Comparison of ENCODE assay signal across 11 mouse cellular contexts in genomic region chr13:63593469-63594050, GRCm38 (mm10). TPM values are rescaled to one million over a fixed set of nuclear protein-coding genes. Genes with fewer than 3 reads are reported as not detected.
DNase-seq lines count a peak whose midpoint lies in the region; ATAC-seq and TF ChIP-seq lines count a peak whose summit lies in the region.
"Had no signal": no experiment of that assay in that cellular context is flagged by ENCODE, and none has a peak within 500 bp of the region (broad histone marks: within the 10 kb centered on the region; RNA-seq: fewer than 3 reads in every experiment).

No protein-coding gene starts in this region.

- DNase-seq in forebrain, embryonic 11.5 days (ENCODE audit: low spot score), result no peak
- no peak for DNase-seq in neural tube, embryonic 10.5 days (ENCODE audit: extremely low spot score, low spot score)
- peak; percentile 49 for DNase-seq in kidney, postnatal 0 days (ENCODE audit: low spot score)
- no peak for DNase-seq in ovary, postnatal 36 days (ENCODE audit: low spot score)
- no peak for DNase-seq in cerebellum, adult 9-11 months
- no peak for DNase-seq in right cerebral cortex, postnatal 10 days (ENCODE audit: low spot score in 2 of 2)
- DNase-seq: cerebellum, adult 11-12 months; gastrocnemius, postnatal 25 days had no signal

- peak; percentile 61; the same call in 1 of the 2 replicates for ATAC-seq in forebrain, embryonic 11.5 days (replicated peaks; ENCODE audit: low FRiP score)
- no peak for ATAC-seq in forebrain, embryonic 16.5 days
- ATAC-seq in neural tube, embryonic 12.5 days (ENCODE audit: low FRiP score, low read depth), result peak; percentile 33; the same call in 1 of the 2 replicates
- ATAC-seq in kidney, postnatal 0 days (replicated peaks; ENCODE audit: low FRiP score, low read depth), result peak; percentile 84

- no peak overlapping the region for H3K4me3 ChIP-seq in forebrain, embryonic 11.5 days (ENCODE audit: low read depth, low read length)
- H3K4me3 ChIP-seq in forebrain, embryonic 16.5 days (replicated peaks; ENCODE audit: low read length), result no peak overlapping the region
- no peak overlapping the region for H3K4me3 ChIP-seq in neural tube, embryonic 12.5 days
- H3K4me3 ChIP-seq in kidney, postnatal 0 days (replicated peaks; ENCODE audit: low read depth, low read length), result no peak overlapping the region
- H3K4me3 ChIP-seq: heart, embryonic 10.5 days had no signal

- no peaks in the 10 kb centered on the region for H3K27me3 ChIP-seq in forebrain, embryonic 11.5 days (ENCODE audit: control insufficient read depth, insufficient read depth, low read length)
- no peaks in the 10 kb centered on the region for H3K27me3 ChIP-seq in forebrain, embryonic 16.5 days (replicated peaks; ENCODE audit: control insufficient read depth, insufficient read depth, low read length)
- H3K27me3 ChIP-seq in neural tube, embryonic 12.5 days (replicated peaks), result no peaks in the 10 kb centered on the region
- no peaks in the 10 kb centered on the region for H3K27me3 ChIP-seq in kidney, postnatal 0 days (ENCODE audit: insufficient read depth, low read length)

- H3K27ac ChIP-seq in forebrain, embryonic 11.5 days (ENCODE audit: low read depth, low read length), result no peak overlapping the region
- H3K27ac ChIP-seq in forebrain, embryonic 16.5 days (ENCODE audit: low read length), result no peak overlapping the region
- no peak overlapping the region for H3K27ac ChIP-seq in neural tube, embryonic 12.5 days
- H3K27ac ChIP-seq in kidney, postnatal 0 days, result no peak overlapping the region
- H3K27ac ChIP-seq: heart, embryonic 10.5 days had no signal

- H3K9ac ChIP-seq in forebrain, embryonic 11.5 days (ENCODE audit: low read length), result 0 out of 2 replicates have a peak overlapping the region, but pooled peaks have one; percentile 4
- H3K9ac ChIP-seq in forebrain, embryonic 16.5 days (replicated peaks; ENCODE audit: low read depth, low read length), result no peak overlapping the region
- H3K9ac ChIP-seq in neural tube, embryonic 12.5 days, result no peak overlapping the region
- H3K9ac ChIP-seq in kidney, postnatal 0 days (ENCODE audit: low read depth, low read length), result no peak overlapping the region

- H3K9me3 ChIP-seq in forebrain, embryonic 11.5 days (ENCODE audit: control insufficient read depth, low read length), result no peaks in the 10 kb centered on the region
- H3K9me3 ChIP-seq in forebrain, embryonic 16.5 days (ENCODE audit: control insufficient read depth, low read length), result no peaks in the 10 kb centered on the region
- H3K9me3 ChIP-seq in neural tube, embryonic 12.5 days, result no peaks in the 10 kb centered on the region
- H3K9me3 ChIP-seq in kidney, postnatal 0 days (replicated peaks; ENCODE audit: low read length), result no peaks in the 10 kb centered on the region
- H3K9me3 ChIP-seq: heart, embryonic 10.5 days had no signal

- no peaks in the 10 kb centered on the region for H3K36me3 ChIP-seq in forebrain, embryonic 11.5 days (ENCODE audit: control insufficient read depth, insufficient read depth, low read length)
- H3K36me3 ChIP-seq in forebrain, embryonic 16.5 days (ENCODE audit: control insufficient read depth, insufficient read depth), result no peaks in the 10 kb centered on the region
- H3K36me3 ChIP-seq in neural tube, embryonic 12.5 days, result no peaks in the 10 kb centered on the region
- no peaks in the 10 kb centered on the region for H3K36me3 ChIP-seq in kidney, postnatal 0 days (ENCODE audit: insufficient read depth, low read length)
- H3K36me3 ChIP-seq: heart, embryonic 10.5 days had no signal

- TF ChIP-seq CTCF in kidney, postnatal 0 days (IDR thresholded peaks at IDR 0.05; ENCODE audit: low read depth), result no peak

- H3K4me2 ChIP-seq in forebrain, embryonic 11.5 days (ENCODE audit: low read depth, low read length, severe bottlenecking), result no peak overlapping the region
- H3K4me2 ChIP-seq in forebrain, embryonic 16.5 days (ENCODE audit: low read length), result no peak overlapping the region
- H3K4me2 ChIP-seq in neural tube, embryonic 12.5 days (replicated peaks), result no peak overlapping the region
- H3K4me2 ChIP-seq in kidney, postnatal 0 days (ENCODE audit: low read length), result no peak overlapping the region

- 0 out of 2 replicates have a peak, but pooled peaks cover 5% of the 10 kb centered on the region for H3K4me1 ChIP-seq in forebrain, embryonic 11.5 days (replicated peaks; ENCODE audit: control insufficient read depth, insufficient read depth, low read length)
- H3K4me1 ChIP-seq in forebrain, embryonic 16.5 days (replicated peaks; ENCODE audit: control insufficient read depth, insufficient read depth, low read length), result no peaks in the 10 kb centered on the region
- H3K4me1 ChIP-seq in neural tube, embryonic 12.5 days, result 0 out of 2 replicates have a peak, but pooled peaks cover 5% of the 10 kb centered on the region
- H3K4me1 ChIP-seq in kidney, postnatal 0 days (replicated peaks; ENCODE audit: insufficient read depth, low read length), result no peaks in the 10 kb centered on the region

- WGBS in forebrain, embryonic 11.5 days, result 52% methylated on average over 13 of the region's 13 CpGs
- 46% methylated on average over 13 of the region's 13 CpGs for WGBS in forebrain, embryonic 16.5 days
- 62% methylated on average over 13 of the region's 13 CpGs for WGBS in neural tube, embryonic 12.5 days
- 57% methylated on average over 13 of the region's 13 CpGs for WGBS in kidney, postnatal 0 days

RNA-seq across cellular contexts. Expression of gene Ptch1, which starts 20.2 kb away (rescaled TPM):
- polyA plus RNA-seq in forebrain, embryonic 11.5 days (2014; fragmentation: Nextera tagmentation; extraction: Ambion mirVana), result 25.1 and 26.0 TPM in 2 replicates
- 8.0 and 11.2 TPM in 2 replicates for polyA plus RNA-seq in forebrain, embryonic 16.5 days (2015; fragmentation: Nextera tagmentation; extraction: Ambion mirVana)
- polyA plus RNA-seq in neural tube, embryonic 12.5 days (2016; fragmentation: Nextera tagmentation; extraction: Ambion mirVana), result 22.6 and 23.9 TPM in 2 replicates
- polyA plus RNA-seq in kidney, postnatal 0 days (2015; fragmentation: Nextera tagmentation; extraction: Ambion mirVana), result 10.7 and 12.2 TPM in 2 replicates
